Mouse (Mus musculus) bone marrow, adult 2 months (tissue): ENCODE measurements at regions not wholly inside any gene's neighbourhood (a gene's known extent, or its start where the extent isn't known, plus 50 kb on each side); places are given as distances from the start of the nearest gene placed in this dataset.

Source experiments
- CTCF ChIP-seq: fragments of 200-500 bp; IDR thresholded peaks from 2 replicates; pipeline ENCODE4 v1.5.1; 2011; ENCODE audit warnings: low read length, control low read depth; ENCODE audit not compliant: control insufficient read depth, insufficient read depth
- POLR2A ChIP-seq: fragments of 200-500 bp; IDR thresholded peaks from 2 replicates; pipeline ENCODE4 v1.6.1; 2011; ENCODE audit warnings: low read depth, mild to moderate bottlenecking, control low read depth, low read length, borderline replicate concordance; ENCODE audit not compliant: control insufficient read depth

- no peak for TF ChIP-seq POLR2A
- no peak for TF ChIP-seq CTCF
Observed at GRCm38 (mm10) chr10:37231159-37231558, 92.4 kb upstream of the Marcks start.
